Mouse (Mus musculus) cerebellum, adult 2 months (tissue): ENCODE data around the gene Amotl1. TPM values are rescaled to one million over a fixed set of nuclear protein-coding genes. Genes with fewer than 3 reads are reported as not detected.
A peak's percentile ranks its signal among the peaks of the same experiment; 100 is the strongest.

Experiments
- DNase-seq, 2 experiments: peaks; one replicate each; pipeline ENCODE4 v3.0.0; 2021
- H3K27ac ChIP-seq: fragments of 200-500 bp; 2 replicates; pipeline ENCODE4 v1.5.1; 2012; ENCODE audit warnings: low read length, control low read depth, inconsistent platforms; ENCODE audit not compliant: insufficient read depth
- H3K27me3 ChIP-seq: fragments of 200-500 bp; 2 replicates; pipeline ENCODE4 v1.6.1; 2012; ENCODE audit warnings: inconsistent platforms, mild to moderate bottlenecking, low read length, moderate library complexity; ENCODE audit not compliant: control insufficient read depth, insufficient read depth
- H3K4me1 ChIP-seq: fragments of 200-500 bp; 2 replicates; pipeline ENCODE4 v1.6.1; 2011; ENCODE audit warnings: low read length; ENCODE audit not compliant: control insufficient read depth, insufficient read depth
- H3K4me3 ChIP-seq: fragments of 200-500 bp; replicated peaks from 2 replicates; pipeline ENCODE3; 2011; ENCODE audit warnings: mild to moderate bottlenecking, low read depth, low read length, control low read depth; ENCODE audit not compliant: insufficient read depth
- CTCF ChIP-seq: fragments of 200-500 bp; IDR thresholded peaks from 2 replicates; pipeline ENCODE4 v1.5.1; 2011; ENCODE audit warnings: low read depth, mild to moderate bottlenecking, control low read depth, low read length, moderate library complexity, borderline replicate concordance; ENCODE audit not compliant: insufficient read depth
- POLR2A ChIP-seq: fragments of 200-500 bp; IDR thresholded peaks from 2 replicates; pipeline ENCODE4 v1.6.1; 2011; ENCODE audit warnings: low read length, control low read depth, borderline replicate concordance; ENCODE audit not compliant: insufficient read depth
- WGBS: fragments of 180-500 bp; shearing (Covaris S2); methylation state at CpG from one replicate; pipeline ENCODE4 v1.1.7; 2018; 5-methylcytosine and 5-hydroxymethylcytosine counted together
- polyA plus RNA-seq: library from polyadenylated mRNA; depleted of rRNA; stranded (reverse); fragments of >200 nt; gene quantifications from 2 replicates; pipeline ENCODE4 v1.2.3, GENCODE M21; 2012

Gene Amotl1
- polyA plus RNA-seq, 1 experiment: 10.3 TPM

GRCm38 (mm10) chr9:14523408-14524043 is 121.3 kb downstream of the Amotl1 start:
- Histone ChIP-seq H3K27ac (no peak overlapping the region), H3K4me1 (no peaks in the 10 kb centered on the region), H3K4me3 (no peak overlapping the region), H3K27me3 (no peaks in the 10 kb centered on the region)
- 2% methylated on average over 4 of the region's 4 CpGs for WGBS
- TF ChIP-seq POLR2A: no peak
- TF ChIP-seq CTCF: peak; percentile 85
- DNase-seq: peak; percentile 65 to 74

DNA sequence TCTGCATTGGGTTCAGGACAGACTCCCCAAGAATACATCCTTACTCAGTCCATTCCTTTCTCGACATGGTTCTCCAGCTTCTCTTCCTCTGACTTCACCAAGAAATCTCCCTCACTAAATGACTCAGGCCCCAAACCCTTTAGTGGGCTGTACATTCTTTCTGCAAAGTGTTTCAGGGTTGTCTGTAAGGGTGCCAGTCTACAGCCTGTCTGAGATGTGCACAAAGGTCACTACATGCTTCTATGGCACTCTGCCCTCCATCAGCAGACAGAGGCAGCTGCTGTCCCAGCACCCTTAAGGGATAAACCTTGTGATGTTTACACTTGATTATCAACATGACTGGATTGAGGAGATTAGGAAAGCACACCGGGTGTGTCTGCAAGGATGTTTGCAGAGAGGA is 123.2 kb downstream of the Amotl1 start:
- WGBS: 50% methylated on average over 2 of the region's 2 CpGs
- H3K27ac ChIP-seq: no peak overlapping the region

GRCm38 (mm10) chr9:14520971-14521670 is 123.7 kb downstream of the Amotl1 start:
- DNase-seq: no peak
- Histone ChIP-seq H3K4me3 (no peak overlapping the region), H3K27me3 (no peaks in the 10 kb centered on the region), H3K27ac (no peak overlapping the region), H3K4me1 (no peaks in the 10 kb centered on the region)
- no peak for TF ChIP-seq POLR2A
- no peak for TF ChIP-seq CTCF
- 72% methylated on average over 3 of the region's 3 CpGs for WGBS

More for the DNA sequence above, 123.2 kb downstream of the Amotl1 start:
- Histone ChIP-seq H3K27me3 (no peaks in the 10 kb centered on the region), H3K4me3 (no peak overlapping the region), H3K4me1 (no peaks in the 10 kb centered on the region)
- TF ChIP-seq CTCF (no peak), POLR2A (no peak)
- no peak for DNase-seq

- Histone ChIP-seq H3K27ac (no peak overlapping the region), H3K27me3 (no peaks in the 10 kb centered on the region), H3K4me1 (no peaks in the 10 kb centered on the region), H3K4me3 (no peak overlapping the region)
- WGBS: 76% methylated on average over 3 of the region's 3 CpGs
- no peak for DNase-seq
- no peak for TF ChIP-seq POLR2A
- TF ChIP-seq CTCF: no peak
These were observed 126.8 kb downstream of the Amotl1 start for GRCm38 (mm10) chr9:14518105-14518504.

- DNase-seq: no peak
- Histone ChIP-seq H3K4me3 (no peak overlapping the region), H3K27ac (no peak overlapping the region), H3K27me3 (no peaks in the 10 kb centered on the region), H3K4me1 (no peaks in the 10 kb centered on the region)
- TF ChIP-seq POLR2A (no peak), CTCF (no peak)
- WGBS: 11% methylated on average over 1 of the region's 1 CpGs
These were observed 127.6 kb downstream of the Amotl1 start for GRCm38 (mm10) chr9:14517296-14517695.

DNA sequence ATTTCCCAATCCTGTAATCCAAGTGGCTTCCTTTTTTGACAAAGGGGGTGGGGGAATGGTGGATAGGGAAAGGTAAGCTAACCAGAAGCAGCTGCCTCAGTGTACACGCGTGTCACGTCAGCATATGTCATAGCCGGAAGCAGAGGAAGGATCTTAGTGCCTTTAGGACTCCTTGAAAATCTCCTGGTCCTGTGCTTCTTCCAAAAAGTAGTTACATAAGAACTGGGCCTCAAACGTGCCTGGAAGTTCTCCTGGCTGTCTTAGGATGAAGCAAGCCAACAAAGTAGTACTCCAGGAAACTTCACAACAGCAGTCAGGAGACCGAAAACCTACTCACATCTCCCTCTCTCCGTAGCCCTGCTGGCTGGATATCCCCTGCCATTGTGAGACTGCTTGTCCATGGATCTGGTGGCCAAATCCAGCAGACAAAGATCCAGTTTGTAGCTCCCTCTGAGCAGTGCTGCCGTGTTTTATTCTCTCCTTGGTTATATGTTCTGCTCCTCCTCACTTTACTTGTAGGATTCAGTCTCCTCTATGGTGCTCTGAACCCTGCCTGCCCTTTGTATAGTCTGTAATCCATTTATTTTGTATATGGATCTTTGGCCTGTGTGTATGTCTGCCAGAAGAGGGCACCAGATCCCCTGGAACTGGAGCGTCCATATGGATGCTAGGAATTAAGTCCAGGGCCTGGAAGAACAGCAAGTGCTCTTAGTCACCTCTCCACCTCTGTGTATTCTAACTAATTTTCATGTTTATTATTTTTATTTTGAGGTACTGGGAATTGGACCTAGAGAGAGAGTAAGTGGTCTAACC is 132.0 kb downstream of the Amotl1 start:
- 71% methylated on average over 9 of the region's 9 CpGs for WGBS
- DNase-seq: peak; percentile 40 to 41
- peak; percentile 60; the same call in 1 of the 2 replicates for TF ChIP-seq CTCF
- no peak for TF ChIP-seq POLR2A
- no peaks in the 10 kb centered on the region for H3K27me3 ChIP-seq
- H3K4me3 ChIP-seq: no peak overlapping the region
- no peak overlapping the region for H3K27ac ChIP-seq
- no peaks in the 10 kb centered on the region for H3K4me1 ChIP-seq

DNA sequence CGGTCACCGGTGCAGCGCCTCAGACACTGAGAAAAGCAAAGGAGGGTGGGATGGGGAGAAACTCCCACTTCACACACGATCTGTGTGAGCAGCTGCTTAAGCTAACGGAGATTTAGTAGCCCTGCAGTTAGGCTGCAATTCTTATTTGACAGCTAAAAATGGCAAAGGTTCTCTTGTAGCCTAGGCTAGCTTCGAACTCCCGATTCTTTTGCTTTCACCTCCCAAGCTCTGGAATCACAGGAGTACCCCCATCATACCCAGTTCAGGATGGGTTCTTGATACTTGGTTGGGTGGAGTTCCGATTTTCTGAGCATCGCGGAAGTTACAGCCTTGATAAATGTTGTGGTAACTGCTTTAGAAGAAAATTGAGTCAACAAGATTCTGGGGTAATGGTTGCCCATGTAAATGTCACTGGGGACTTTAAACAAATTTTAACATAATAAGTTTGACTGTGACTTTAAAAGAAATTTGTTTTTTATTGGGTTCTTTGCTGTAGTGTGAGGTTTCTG is 143.9 kb downstream of the Amotl1 start:
- peak overlapping the region; percentile 96 for H3K4me3 ChIP-seq
- no peak for DNase-seq
- peak overlapping the region; percentile 66; the same call in 1 of the 2 replicates for H3K27ac ChIP-seq
- 3% methylated on average over 10 of the region's 10 CpGs for WGBS
- no peaks in the 10 kb centered on the region; the same call in 1 of the 2 replicates for H3K4me1 ChIP-seq
- TF ChIP-seq POLR2A (no peak), CTCF (no peak)
- no peaks in the 10 kb centered on the region for H3K27me3 ChIP-seq
